Mouse (Mus musculus) liver, embryonic 14.5 days (tissue): ENCODE data around the gene Nos1ap.

ENCODE experiments used
- CTCF ChIP-seq: IDR thresholded peaks from 2 replicates; pipeline ENCODE4 v1.5.1; 2016; ENCODE audit warnings: antibody characterized with exemption, low read depth, control low read depth
- EP300 ChIP-seq: IDR thresholded peaks from 2 replicates; pipeline ENCODE4 v1.6.1; 2016; ENCODE audit warnings: antibody characterized with exemption, low read depth

GRCm38 (mm10) chr1:170485119-170485518, 104.5 kb downstream of the Nos1ap start:
- TF ChIP-seq CTCF, result no peak
- TF ChIP-seq EP300, result no peak
